Mouse (Mus musculus): ENCODE measurements at regions not wholly inside any gene's neighbourhood (a gene's known extent, or its start where the extent isn't known, plus 50 kb on each side); places are given as distances from the start of the nearest gene placed in this dataset.

DNA sequence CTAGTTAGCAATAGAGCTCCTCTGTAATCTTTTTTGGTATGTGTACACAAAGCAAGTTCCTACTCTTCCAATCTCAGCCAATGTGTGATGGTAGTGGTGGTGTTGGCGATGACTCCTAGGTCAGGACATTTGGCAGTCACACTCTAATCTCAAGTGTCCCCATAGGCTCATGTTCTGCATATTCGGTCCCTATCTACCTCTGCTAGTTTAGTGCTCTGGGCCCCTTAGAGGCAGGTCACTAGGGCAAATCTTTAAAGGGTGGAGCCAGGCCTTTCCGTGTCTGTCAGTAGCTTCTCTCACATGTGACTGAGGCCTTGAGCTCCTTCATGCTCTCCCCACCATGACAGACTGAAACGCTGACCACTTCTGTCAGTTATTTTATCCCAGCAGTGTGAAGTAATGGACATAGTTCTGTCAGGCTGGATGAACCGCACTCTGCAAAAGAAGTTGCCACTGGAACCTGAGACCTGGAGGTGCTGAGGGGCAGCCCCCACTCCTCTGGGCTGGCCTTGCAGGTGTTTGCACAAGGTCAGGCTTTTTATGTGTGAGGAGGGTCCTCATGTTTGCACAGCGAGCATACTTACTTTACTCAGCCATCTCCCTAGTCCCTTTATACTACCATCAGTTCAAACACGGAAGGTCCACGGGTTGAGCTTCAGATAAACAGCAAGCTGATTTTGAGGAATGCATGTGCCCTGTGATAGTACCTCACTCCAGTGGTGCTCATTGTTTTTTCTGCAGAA, 75.3 kb upstream of the Ywhaq start:
- TF ChIP-seq CTCF (IDR thresholded peaks at IDR 0.05; ENCODE audit: insufficient read depth, low read depth, low read length): no peak
- TF ChIP-seq POLR2A (IDR thresholded peaks at IDR 0.05; ENCODE audit: insufficient read depth, low read depth, low read length): no peak
